Mouse (Mus musculus) forebrain, embryonic 11.5 days (tissue): ENCODE data around the gene Evc. TPM values are rescaled to one million over a fixed set of nuclear protein-coding genes. Genes with fewer than 3 reads are reported as not detected.
A peak's percentile ranks its signal among the peaks of the same experiment; 100 is the strongest.

Experiments used
- ATAC-seq: fragments of 200-750 bp; cut with Nextera tagmentation; replicated peaks from 2 replicates; pipeline ENCODE4 v1.8.0; 2017; ENCODE audit warnings: moderate TSS enrichment; ENCODE audit not compliant: low FRiP score
- DNase-seq: peaks from one replicate; pipeline ENCODE4 v3.0.0-alpha.2; 2017; ENCODE audit warnings: low spot score
- H3K27ac ChIP-seq: fragments of 300-500 bp; sonication (generic); 2 replicates; pipeline ENCODE4 v1.5.1; 2014; ENCODE audit warnings: low read depth, low read length
- H3K27me3 ChIP-seq: fragments of 300-500 bp; sonication (generic); 2 replicates; pipeline ENCODE4 v1.6.1; 2014; ENCODE audit warnings: mild to moderate bottlenecking, low read length, mixed read lengths; ENCODE audit not compliant: control insufficient read depth, insufficient read depth
- H3K36me3 ChIP-seq: fragments of 300-500 bp; sonication (generic); 2 replicates; pipeline ENCODE4 v1.6.1; 2014; ENCODE audit warnings: mild to moderate bottlenecking, low read length, moderate library complexity, mixed read lengths; ENCODE audit not compliant: control insufficient read depth, insufficient read depth
- H3K4me1 ChIP-seq: fragments of 300-500 bp; sonication (generic); replicated peaks from 2 replicates; pipeline ENCODE4 v1.6.1; 2014; ENCODE audit warnings: low read length, mixed read lengths; ENCODE audit not compliant: control insufficient read depth, insufficient read depth
- H3K4me2 ChIP-seq: fragments of 300-500 bp; sonication (generic); 2 replicates; pipeline ENCODE4 v1.6.1; 2014; ENCODE audit warnings: low read depth, mild to moderate bottlenecking, low read length, moderate library complexity, mixed read lengths; ENCODE audit not compliant: severe bottlenecking
- H3K4me3 ChIP-seq: fragments of 300-500 bp; sonication (generic); 2 replicates; pipeline ENCODE4 v1.5.1; 2014; ENCODE audit warnings: low read depth, low read length
- H3K9ac ChIP-seq: fragments of 300-500 bp; sonication (generic); 2 replicates; pipeline ENCODE4 v1.6.1; 2014; ENCODE audit warnings: low read length
- H3K9me3 ChIP-seq: fragments of 300-500 bp; sonication (generic); 2 replicates; pipeline ENCODE4 v1.6.1; 2016; ENCODE audit warnings: low read length, mixed read lengths; ENCODE audit not compliant: control insufficient read depth
- WGBS: fragments of 180-500 bp; shearing (Covaris S2); extraction: QIAGEN DNeasy Blood & Tissue Kit; methylation state at CpG from one replicate; pipeline ENCODE4 v1.1.7; 2014; 5-methylcytosine and 5-hydroxymethylcytosine counted together
- polyA plus RNA-seq: library from polyadenylated mRNA; unstranded; fragments of >200 nt; fragmentation: Nextera tagmentation; extraction: Ambion mirVana; gene quantifications from 2 replicates; pipeline ENCODE4 v1.2.1, GENCODE M21; 2014

Evc gene
- polyA plus RNA-seq, 1 experiment from 2014 or later: 26.7 TPM

- Histone ChIP-seq H3K27me3 (no peaks in the 10 kb centered on the region), H3K9me3 (no peaks in the 10 kb centered on the region), H3K4me2 (no peak overlapping the region), H3K27ac (no peak overlapping the region), H3K4me1 (no peaks in the 10 kb centered on the region), H3K9ac (no peak overlapping the region), H3K36me3 (no peaks in the 10 kb centered on the region), H3K4me3 (no peak overlapping the region)
- no peak for ATAC-seq
- WGBS: 88% methylated on average over 10 of the region's 10 CpGs
- no peak for DNase-seq
Measured at GRCm38 (mm10) chr5:37296717-37297116, 40.0 kb downstream of the Evc start.

- DNase-seq (no peak), ATAC-seq (no peak)
- Histone ChIP-seq H3K4me3 (no peak overlapping the region), H3K9me3 (no peaks in the 10 kb centered on the region), H3K27me3 (no peaks in the 10 kb centered on the region), H3K9ac (no peak overlapping the region), H3K4me1 (no peaks in the 10 kb centered on the region), H3K27ac (no peak overlapping the region), H3K4me2 (no peak overlapping the region), H3K36me3 (no peaks in the 10 kb centered on the region; the same call in 1 of the 2 replicates)
- WGBS: 76% methylated on average over 9 of the region's 9 CpGs
Measured at GRCm38 (mm10) chr5:37290983-37291382, 45.7 kb downstream of the Evc start.

GRCm38 (mm10) chr5:37289236-37289635 lies 47.5 kb downstream of the Evc start:
- 19% methylated on average over 3 of the region's 3 CpGs for WGBS
- peaks cover 2% of the 10 kb centered on the region; the same call in 1 of the 2 replicates for H3K36me3 ChIP-seq

DNA sequence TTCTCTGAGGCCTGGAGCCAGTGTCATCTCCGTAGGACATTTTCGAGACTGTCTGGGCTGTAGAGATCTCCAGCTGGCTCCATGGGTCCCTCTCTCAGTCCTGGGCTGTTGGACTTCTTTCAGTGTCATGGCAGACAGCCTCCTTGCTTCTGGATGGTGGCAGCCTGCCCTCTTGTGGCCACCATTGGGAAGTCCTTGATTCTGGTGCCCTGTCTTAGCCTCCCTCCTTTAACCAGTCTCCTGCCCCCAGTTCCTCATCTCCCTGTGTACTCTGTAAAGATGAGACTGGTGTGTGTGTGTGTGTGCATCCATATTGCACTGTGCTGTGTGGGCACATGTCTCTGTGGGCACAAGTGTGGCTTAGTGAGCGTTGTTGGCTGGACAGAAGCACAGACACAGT lies 48.3 kb downstream of the Evc start:
- no peak overlapping the region for H3K4me3 ChIP-seq
- H3K4me1 ChIP-seq: no peaks in the 10 kb centered on the region
- no peak overlapping the region for H3K9ac ChIP-seq
- ATAC-seq (0 out of 2 replicates have a peak, but pooled peaks have one; percentile 18), DNase-seq (peak; percentile 67)
- peaks cover 3% of the 10 kb centered on the region; the same call in 1 of the 2 replicates for H3K36me3 ChIP-seq
- no peak overlapping the region for H3K27ac ChIP-seq
- no peak overlapping the region for H3K4me2 ChIP-seq
- WGBS: 71% methylated on average over 3 of the region's 3 CpGs
- H3K9me3 ChIP-seq: no peaks in the 10 kb centered on the region
- H3K27me3 ChIP-seq: no peaks in the 10 kb centered on the region

More at GRCm38 (mm10) chr5:37289236-37289635, 47.5 kb downstream of the Evc start:
- H3K4me3 ChIP-seq: no peak overlapping the region
- H3K27me3 ChIP-seq: no peaks in the 10 kb centered on the region
- no peak overlapping the region for H3K27ac ChIP-seq
- no peak overlapping the region for H3K9ac ChIP-seq
- no peaks in the 10 kb centered on the region for H3K4me1 ChIP-seq
- DNase-seq (no peak), ATAC-seq (0 out of 2 replicates have a peak, but pooled peaks have one; percentile 50)
- no peaks in the 10 kb centered on the region for H3K9me3 ChIP-seq
- no peak overlapping the region for H3K4me2 ChIP-seq

DNA sequence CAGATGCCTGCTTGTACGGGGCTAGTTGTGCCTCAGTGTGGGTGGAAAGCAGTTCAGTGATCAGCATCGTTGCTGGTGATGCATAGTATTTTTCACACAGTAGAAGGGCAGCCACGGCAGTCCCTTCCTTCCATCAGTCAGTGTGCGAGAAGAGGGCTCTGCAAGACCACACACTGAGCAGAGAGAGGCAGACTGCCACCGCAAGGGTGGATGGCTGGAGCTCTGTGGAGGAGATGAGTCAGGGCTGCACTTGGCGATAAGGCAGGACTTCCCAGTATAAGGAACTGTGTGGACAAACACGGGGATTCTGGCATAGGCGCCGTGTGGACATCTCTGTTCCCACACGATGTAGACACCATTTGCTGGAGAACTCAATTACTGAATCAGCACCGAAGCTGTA lies 55.7 kb downstream of the Evc start:
- Histone ChIP-seq H3K27ac (no peak overlapping the region), H3K36me3 (peaks cover 11% of the 10 kb centered on the region; the same call in 1 of the 2 replicates), H3K9me3 (no peaks in the 10 kb centered on the region), H3K27me3 (no peaks in the 10 kb centered on the region), H3K4me2 (no peak overlapping the region), H3K9ac (no peak overlapping the region), H3K4me3 (no peak overlapping the region), H3K4me1 (no peaks in the 10 kb centered on the region)
- WGBS: 91% methylated on average over 11 of the region's 11 CpGs
- ATAC-seq (no peak), DNase-seq (no peak)

DNA sequence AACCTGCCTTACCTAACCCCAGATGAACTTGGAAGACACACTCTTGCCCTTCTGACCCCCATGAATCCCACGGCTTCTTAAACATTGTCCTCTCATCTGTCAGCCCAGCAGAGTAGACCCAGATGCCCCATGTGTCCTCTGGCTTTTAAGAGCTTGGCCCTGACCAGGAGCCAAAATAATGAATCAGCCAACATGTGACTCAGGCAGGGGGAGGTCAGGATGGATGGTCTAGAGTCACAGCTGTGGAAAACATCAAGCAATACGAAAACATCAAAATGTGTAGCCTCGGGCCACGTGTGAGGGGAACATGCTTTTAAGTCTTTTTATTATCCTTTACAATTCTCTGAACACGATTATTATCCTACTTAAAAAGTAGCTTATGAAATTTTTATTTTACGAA lies 72.9 kb downstream of the Evc start:
- WGBS: 89% methylated on average over 6 of the region's 6 CpGs
- no peaks in the 10 kb centered on the region for H3K27me3 ChIP-seq
- H3K9me3 ChIP-seq: no peaks in the 10 kb centered on the region
- H3K9ac ChIP-seq: no peak overlapping the region
- H3K27ac ChIP-seq: no peak overlapping the region
- no peak overlapping the region for H3K4me2 ChIP-seq
- no peaks in the 10 kb centered on the region; the same call in 1 of the 2 replicates for H3K36me3 ChIP-seq
- H3K4me3 ChIP-seq: no peak overlapping the region
- ATAC-seq (no peak), DNase-seq (no peak)
- H3K4me1 ChIP-seq: no peaks in the 10 kb centered on the region

DNA sequence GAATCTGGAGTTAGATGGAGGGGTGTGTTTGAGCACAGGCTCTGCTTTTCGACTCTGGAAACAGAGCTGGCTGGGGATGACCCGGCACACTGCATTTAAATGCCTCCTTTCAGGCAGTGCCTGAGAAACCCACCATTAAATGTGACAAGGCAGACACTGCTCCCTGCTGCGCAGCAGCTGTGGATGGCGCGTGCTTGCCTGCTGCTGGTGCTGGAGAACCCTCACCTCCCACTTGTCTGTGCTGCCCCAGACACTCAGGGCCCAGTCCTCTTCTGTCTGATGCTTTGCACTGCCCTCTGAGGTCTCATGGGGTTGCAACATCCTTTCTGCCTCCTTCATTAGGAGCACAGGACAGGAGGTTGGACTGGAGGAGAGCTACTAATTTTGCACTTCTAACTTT lies 75.0 kb downstream of the Evc start:
- ATAC-seq (no peak), DNase-seq (no peak)
- H3K9me3 ChIP-seq: no peaks in the 10 kb centered on the region
- H3K4me2 ChIP-seq: no peak overlapping the region
- no peak overlapping the region for H3K4me3 ChIP-seq
- no peak overlapping the region for H3K9ac ChIP-seq
- no peaks in the 10 kb centered on the region for H3K36me3 ChIP-seq
- H3K27me3 ChIP-seq: no peaks in the 10 kb centered on the region
- WGBS: 73% methylated on average over 5 of the region's 5 CpGs
- no peak overlapping the region for H3K27ac ChIP-seq
- H3K4me1 ChIP-seq: no peaks in the 10 kb centered on the region

- Histone ChIP-seq H3K4me3 (no peak overlapping the region), H3K36me3 (no peaks in the 10 kb centered on the region; the same call in 1 of the 2 replicates), H3K27me3 (no peaks in the 10 kb centered on the region), H3K9me3 (no peaks in the 10 kb centered on the region), H3K4me1 (no peaks in the 10 kb centered on the region), H3K4me2 (no peak overlapping the region), H3K9ac (no peak overlapping the region), H3K27ac (no peak overlapping the region)
- WGBS: 73% methylated on average over 5 of the region's 5 CpGs
- no peak for ATAC-seq
- peak; percentile 62 for DNase-seq
Measured at GRCm38 (mm10) chr5:37257243-37257642, 79.5 kb downstream of the Evc start.

- Histone ChIP-seq H3K27ac (no peak overlapping the region), H3K36me3 (no peaks in the 10 kb centered on the region; the same call in 1 of the 2 replicates), H3K4me1 (no peaks in the 10 kb centered on the region), H3K4me3 (no peak overlapping the region), H3K9me3 (no peaks in the 10 kb centered on the region), H3K4me2 (no peak overlapping the region), H3K9ac (no peak overlapping the region), H3K27me3 (no peaks in the 10 kb centered on the region)
- WGBS: 72% methylated on average over 7 of the region's 7 CpGs
- DNase-seq (no peak), ATAC-seq (no peak)
Measured at GRCm38 (mm10) chr5:37256823-37257222, 79.9 kb downstream of the Evc start.
